Mouse (Mus musculus): ENCODE measurements around the gene 5430419D17Rik. TPM values are rescaled to one million over a fixed set of nuclear protein-coding genes. Genes with fewer than 3 reads are reported as not detected.

Gene 5430419D17Rik
- total and polyA plus RNA-seq, 3 experiments = not detected

DNA sequence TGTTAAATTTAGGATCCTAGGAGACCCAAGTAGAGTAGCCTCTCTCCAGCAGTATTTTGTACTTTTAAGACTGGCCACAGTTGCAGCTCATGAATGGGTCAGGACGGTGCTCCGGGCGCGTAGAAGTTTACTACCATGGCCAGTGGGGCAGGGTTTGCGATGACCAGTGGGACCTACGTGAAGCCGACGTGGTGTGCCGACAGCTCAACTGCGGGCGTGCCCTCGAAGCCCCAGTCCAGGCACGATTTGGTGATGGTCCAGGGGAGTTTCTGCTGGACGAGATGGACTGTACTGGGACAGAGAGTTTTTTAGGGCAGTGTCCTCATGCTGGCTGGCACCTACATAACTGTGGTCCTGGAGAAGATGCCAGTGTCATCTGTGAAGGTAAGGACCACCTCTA, 13.8 kb downstream of the 5430419D17Rik start (continued):
- TF ChIP-seq POLR2AphosphoS2 (IDR thresholded peaks at IDR 0.05; ENCODE audit: low read length) (no peak), MXI1 (IDR thresholded peaks at IDR 0.05; ENCODE audit: low read depth, low read length) (no peak), CHD1 (IDR thresholded peaks at IDR 0.05; ENCODE audit: low read depth, low read length) (no peak), GATA1 (IDR thresholded peaks at IDR 0.05; ENCODE audit: low read depth, low read length) (no peak)

GRCm38 (mm10) chr7:131223086-131223485, 48.9 kb downstream of the 5430419D17Rik start:
- Histone ChIP-seq H3K27ac (ENCODE audit: control insufficient read depth, low read depth, low read length) (no peak overlapping the region), H3K27me3 (ENCODE audit: control insufficient read depth in 1 of 2, insufficient read depth in 2 of 2, low read length in 2 of 2) (no peaks in the 10 kb centered on the region), H3K9ac (ENCODE audit: control insufficient read depth, low read depth, low read length, poor library complexity, severe bottlenecking) (no peak overlapping the region), H3K4me1 (ENCODE audit: control insufficient read depth in 1 of 2, insufficient read depth in 2 of 2, low read length in 2 of 2) (no peaks in the 10 kb centered on the region), H3K36me3 (ENCODE audit: control insufficient read depth in 1 of 2, insufficient read depth in 2 of 2, low read length in 2 of 2) (no peaks in the 10 kb centered on the region), H3K4me3 (ENCODE audit: control insufficient read depth in 1 of 2, insufficient read depth in 1 of 2, low read depth in 2 of 2, low read length in 2 of 2) (no peak overlapping the region), H3K9me3 (replicated peaks; ENCODE audit: insufficient read depth, low read length) (no peaks in the 10 kb centered on the region), H3K79me2 (ENCODE audit: control insufficient read depth, insufficient read depth, low read length, poor library complexity) (no peaks in the 10 kb centered on the region)
- TF ChIP-seq POLR2AphosphoS2 (IDR thresholded peaks at IDR 0.05; ENCODE audit: low read length) (no peak), ZMIZ1 (IDR thresholded peaks at IDR 0.05; ENCODE audit: low read depth, low read length) (no peak), USF1 (IDR thresholded peaks at IDR 0.05; ENCODE audit: low read depth, low read length) (no peak), RAD21 (IDR thresholded peaks at IDR 0.05; ENCODE audit: low read depth, low read length) (no peak), ZKSCAN1 (IDR thresholded peaks at IDR 0.05; ENCODE audit: low read depth, low read length) (no peak), CTCF (IDR thresholded peaks at IDR 0.05 in 2 of 3, conservative IDR thresholded peaks at IDR 0.05 in 1 of 3; ENCODE audit: control insufficient read depth in 1 of 3, insufficient read depth in 1 of 3, low read depth in 2 of 3, low read length in 3 of 3, poor library complexity in 1 of 3, severe bottlenecking in 1 of 3) (no peak), EP300 (IDR thresholded peaks at IDR 0.05; ENCODE audit: low read depth in 1 of 2, low read length in 2 of 2) (no peak), USF2 (IDR thresholded peaks at IDR 0.05; ENCODE audit: borderline replicate concordance in 1 of 2, insufficient read depth in 1 of 2, low read depth in 1 of 2, low read length in 2 of 2) (no peak), BHLHE40 (IDR thresholded peaks at IDR 0.05; ENCODE audit: borderline replicate concordance, low read depth, low read length) (no peak), ELF1 (IDR thresholded peaks at IDR 0.05; ENCODE audit: low read depth, low read length) (no peak), CHD1 (IDR thresholded peaks at IDR 0.05; ENCODE audit: low read depth, low read length) (no peak), HCFC1 (IDR thresholded peaks at IDR 0.05; ENCODE audit: low read depth, low read length) (no peak), POLR2A (IDR thresholded peaks at IDR 0.05; ENCODE audit: control insufficient read depth in 1 of 2, insufficient read depth in 1 of 2, low read depth in 1 of 2, low read length in 2 of 2, poor library complexity in 1 of 2) (no peak), GABPA (IDR thresholded peaks at IDR 0.05; ENCODE audit: low read depth, low read length) (no peak), NRF1 (IDR thresholded peaks at IDR 0.05; ENCODE audit: insufficient read depth, low read depth, low read length, poor library complexity, severe bottlenecking) (no peak), SIN3A (IDR thresholded peaks at IDR 0.05; ENCODE audit: low read length) (no peak), MAFK (IDR thresholded peaks at IDR 0.05; ENCODE audit: borderline replicate concordance, low read depth, low read length) (no peak), KAT2A (conservative IDR thresholded peaks at IDR 0.05; ENCODE audit: low read depth, low read length) (no peak)
- DNase-seq (ENCODE audit: low read depth, low spot score) = no peak

Data from MEL (cell line).